Mouse (Mus musculus) liver, embryonic 14.5 days (tissue): ENCODE data around the gene Olfr1499.
"Not testable (repeated sequence)": the region's sequence is repeated elsewhere in the genome, so short reads cannot be mapped to it uniquely, and the experiment has no call there.

Source experiments
- CTCF ChIP-seq: IDR thresholded peaks from 2 replicates; pipeline ENCODE4 v1.5.1; 2016; ENCODE audit warnings: antibody characterized with exemption, low read depth, control low read depth
- EP300 ChIP-seq: IDR thresholded peaks from 2 replicates; pipeline ENCODE4 v1.6.1; 2016; ENCODE audit warnings: antibody characterized with exemption, low read depth

DNA sequence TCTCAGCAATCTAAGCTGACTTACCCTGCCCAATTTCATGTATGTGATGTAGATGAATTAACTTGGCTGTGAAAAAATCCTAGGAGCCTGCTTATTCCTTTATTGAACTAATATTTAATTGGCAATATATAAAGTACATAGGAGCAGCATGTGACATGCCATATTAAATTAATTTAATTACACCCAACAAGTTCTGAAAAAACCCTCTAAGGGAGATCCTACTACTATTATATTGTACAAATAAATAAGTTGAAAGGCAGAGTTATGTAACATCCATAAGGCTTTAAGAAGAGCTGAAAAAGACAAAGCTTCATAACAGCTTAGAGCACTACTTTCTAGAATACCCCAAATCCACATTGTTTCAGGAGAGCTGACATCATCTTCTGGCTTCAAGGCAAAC lies 31.3 kb upstream of the Olfr1499 start, which contains the start of gene Olfr1501:
- not testable (repeated sequence) for TF ChIP-seq CTCF, EP300
